Mouse (Mus musculus) CH12F3 (cell line): ENCODE data around the gene Prkce.

Experiments
- in situ Hi-C: fragments of 300-500 bp; cut with MboI; formaldehyde crosslinking; loops from 2 replicates; pipeline ENCODE4 v1.14.3; 2020; ENCODE audit warnings: low sequenced_read_pairs

The Prkce gene

DNA sequence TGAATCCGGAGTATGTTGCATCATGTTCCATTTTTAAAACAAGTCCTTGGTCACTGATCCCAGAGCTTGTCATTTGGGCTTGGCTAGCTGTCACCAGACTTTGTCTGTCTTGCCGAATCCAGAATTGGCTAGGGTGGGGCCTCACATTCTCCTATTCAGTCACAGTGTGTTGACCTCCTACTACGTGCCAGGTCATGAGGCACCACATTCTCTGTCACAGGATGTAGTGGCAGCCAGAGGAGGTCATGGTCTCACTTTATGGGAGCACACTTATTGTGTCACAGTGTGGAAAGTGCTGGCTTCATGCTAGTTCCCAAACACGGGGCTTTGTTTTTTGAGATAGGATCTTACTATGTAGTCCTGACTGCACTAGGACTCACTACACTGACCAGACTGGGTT, 333.8 kb downstream of the Prkce start:
- in situ Hi-C loops, result loop anchor here (25.0 kb wide), 1 partner anchor 1061 kb away; no protein-coding TSS in a partner anchor

DNA sequence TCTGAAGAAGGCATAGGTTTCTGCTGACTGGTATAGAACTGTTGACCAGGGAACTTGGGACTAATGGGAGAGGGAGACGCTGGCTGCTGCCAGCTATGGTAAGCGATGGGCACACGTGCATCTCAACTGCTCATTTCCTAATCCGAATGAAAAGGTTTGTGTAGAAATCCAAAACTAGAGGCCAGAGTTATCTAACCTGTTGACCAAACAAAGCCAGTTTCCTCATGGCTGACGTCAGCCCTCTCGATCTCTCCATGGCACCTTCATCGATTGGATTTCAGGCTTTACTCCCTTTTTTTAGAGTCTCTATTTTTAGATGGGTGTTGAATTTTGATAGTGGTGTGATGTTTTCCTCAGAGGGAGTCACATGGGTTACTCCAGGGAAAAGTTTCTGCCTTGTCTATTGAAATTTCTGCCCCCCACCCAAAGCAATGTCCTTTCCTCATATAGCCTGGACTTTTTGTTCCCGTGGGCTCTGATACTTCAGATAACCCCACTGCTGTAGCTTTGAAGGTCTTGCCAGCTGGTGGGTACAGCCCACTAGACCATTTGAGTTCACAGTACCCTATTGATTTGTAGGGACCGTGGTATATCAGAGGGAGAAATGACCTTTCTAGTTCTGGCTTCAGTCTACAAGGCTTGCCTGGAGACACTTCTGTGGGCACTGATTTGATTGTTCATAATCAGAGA, 335.8 kb downstream of the Prkce start:
- in situ Hi-C loops, result loop anchor here (25.0 kb wide), 1 partner anchor 1059 kb away; no protein-coding TSS in a partner anchor

GRCm38 (mm10) chr17:86505183-86505631, 337.6 kb downstream of the Prkce start, which contains the start of gene Gm10309:
TSS of gene Gm10309 (minus strand) at chr17:86505232.
- in situ Hi-C loops, result loop anchor here (25.0 kb wide), 1 partner anchor 1057 kb away; no protein-coding TSS in a partner anchor

GRCm38 (mm10) chr17:86506881-86507280, 339.3 kb downstream of the Prkce start:
- in situ Hi-C loops, result loop anchor here (25.0 kb wide), 1 partner anchor 1055 kb away; no protein-coding TSS in a partner anchor

- in situ Hi-C loops, result loop anchor here (25.0 kb wide), 1 partner anchor 1055 kb away; no protein-coding TSS in a partner anchor
Observed at GRCm38 (mm10) chr17:86507342-86508211, 340.0 kb downstream of the Prkce start.

DNA sequence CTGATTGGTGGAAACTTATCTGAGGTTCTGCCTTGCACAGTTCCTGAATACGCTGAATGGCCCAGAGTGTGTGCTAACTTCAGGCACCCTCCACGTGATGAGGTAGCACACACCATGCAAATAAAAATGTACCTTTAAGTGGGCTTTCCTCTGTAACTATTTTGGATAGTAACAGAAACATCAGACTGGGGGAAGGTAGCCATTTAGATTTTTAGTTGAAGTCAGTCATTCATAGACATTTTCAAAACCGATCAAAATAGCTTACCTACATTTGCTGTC, 340.6 kb downstream of the Prkce start:
- in situ Hi-C loops, result loop anchor here (25.0 kb wide), 1 partner anchor 1054 kb away; no protein-coding TSS in a partner anchor

DNA sequence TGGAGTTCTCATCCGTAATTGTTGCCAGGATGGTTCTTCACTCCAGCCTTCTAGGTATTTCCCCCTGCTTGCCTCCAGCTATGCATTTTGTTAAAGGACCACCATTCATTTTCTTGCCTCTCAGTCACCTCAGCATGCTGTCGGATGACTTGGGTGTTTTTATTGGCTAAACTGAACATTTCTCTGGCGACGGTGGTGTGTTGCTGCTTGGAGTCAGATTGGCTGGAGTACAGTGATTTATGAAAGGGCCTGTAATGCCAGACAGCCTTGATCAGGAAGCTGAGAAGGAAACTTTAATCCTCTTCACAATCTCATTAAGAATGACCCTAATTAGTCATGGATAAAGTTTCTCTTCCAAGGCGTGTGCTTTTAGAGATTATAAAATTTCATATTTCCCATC, 342.3 kb downstream of the Prkce start:
- in situ Hi-C loops, result loop anchor here (25.0 kb wide), 1 partner anchor 1052 kb away; no protein-coding TSS in a partner anchor

- in situ Hi-C loops, result loop anchor here (25.0 kb wide), 1 partner anchor 1047 kb away; no protein-coding TSS in a partner anchor
Observed at GRCm38 (mm10) chr17:86514974-86515620, 347.5 kb downstream of the Prkce start.

DNA sequence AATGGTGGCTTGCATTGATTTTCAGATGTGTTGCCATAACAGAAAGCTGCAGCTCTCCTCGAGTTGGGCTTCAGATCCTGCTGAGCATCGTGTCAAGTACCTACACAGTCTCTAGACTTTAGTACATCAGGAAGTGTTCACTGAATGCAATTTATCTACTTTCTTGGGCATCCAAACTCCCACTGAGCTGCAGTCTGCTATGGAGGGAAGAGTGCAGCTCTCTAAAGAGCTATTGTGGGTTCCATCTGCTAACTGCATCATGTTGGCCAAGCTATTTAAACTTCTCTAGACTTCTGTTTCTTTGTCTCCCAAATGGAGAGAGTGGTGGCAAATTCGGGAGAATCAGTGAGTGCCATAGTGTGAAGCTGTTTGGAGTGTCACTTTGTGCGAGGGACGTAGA, 349.0 kb downstream of the Prkce start:
- in situ Hi-C loops, result loop anchor here (25.0 kb wide), 1 partner anchor 1046 kb away; no protein-coding TSS in a partner anchor

- in situ Hi-C loops, result loop anchor here (25.0 kb wide), 1 partner anchor 1044 kb away; no protein-coding TSS in a partner anchor
Observed at GRCm38 (mm10) chr17:86518604-86519003, 351.0 kb downstream of the Prkce start.

DNA sequence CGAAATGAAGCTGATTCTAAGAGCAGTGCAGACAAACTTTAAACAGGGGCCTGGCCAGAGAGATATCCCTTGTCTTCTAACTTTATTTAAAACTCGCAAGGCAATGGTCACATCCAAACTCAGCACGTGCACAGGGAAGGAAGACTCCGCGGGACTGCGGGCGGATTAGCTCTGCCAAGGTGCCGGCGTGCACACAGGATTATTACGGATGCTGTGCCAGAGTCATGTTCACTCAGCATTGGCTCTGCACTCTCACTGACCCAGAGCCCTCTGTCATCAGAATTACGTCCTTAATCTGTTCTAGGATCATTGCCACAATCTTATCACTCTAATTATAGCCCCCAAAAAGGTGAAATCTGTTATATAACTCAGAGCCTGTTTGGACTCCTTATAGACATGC, 353.7 kb downstream of the Prkce start:
- in situ Hi-C loops, result loop anchor here (25.0 kb wide), 1 partner anchor 1041 kb away; no protein-coding TSS in a partner anchor

DNA sequence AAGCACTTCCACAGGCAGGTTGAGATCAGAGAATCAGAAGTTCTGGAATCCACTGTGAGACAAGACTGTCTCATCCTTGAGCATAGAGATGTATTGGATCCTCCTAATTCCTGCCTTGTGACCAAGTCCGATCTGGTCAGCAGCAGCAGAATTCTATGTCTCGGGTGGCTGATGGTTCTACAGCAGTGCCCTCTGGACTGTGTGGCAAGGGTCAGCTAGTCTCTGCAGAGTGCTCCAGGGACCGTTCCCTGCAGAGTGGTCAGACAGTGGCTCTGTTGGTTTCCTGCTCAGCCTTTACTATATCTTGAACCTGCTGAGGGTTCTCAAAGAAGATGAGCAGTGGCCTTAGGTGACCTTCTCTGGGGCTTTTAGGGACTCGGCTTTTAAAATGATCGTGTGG, 355.1 kb downstream of the Prkce start:
- in situ Hi-C loops, result loop anchor here (25.0 kb wide), 1 partner anchor 1040 kb away; no protein-coding TSS in a partner anchor

- in situ Hi-C loops, result loop anchor here (25.0 kb wide), 1 partner anchor 1039 kb away; no protein-coding TSS in a partner anchor
Observed at GRCm38 (mm10) chr17:86523374-86523773, 355.8 kb downstream of the Prkce start.

DNA sequence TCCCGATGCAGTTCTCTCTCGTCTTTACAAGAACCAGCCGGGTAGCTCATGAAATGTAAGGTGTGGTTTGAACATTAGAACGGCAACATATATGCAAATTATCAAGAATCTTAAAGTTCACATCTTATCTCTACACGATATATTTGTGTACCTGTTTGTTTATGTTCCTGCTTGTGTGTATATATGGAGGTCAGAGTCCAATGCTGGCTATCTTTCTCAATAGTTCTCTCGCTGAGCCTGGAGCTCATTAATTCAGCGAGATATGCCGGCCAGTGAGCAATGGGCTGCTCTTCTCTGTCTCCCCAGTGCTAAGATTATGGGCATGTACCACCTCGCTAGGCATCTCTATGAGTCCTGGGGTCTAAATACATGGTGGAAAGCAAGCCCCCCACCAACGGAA, 356.3 kb downstream of the Prkce start:
- in situ Hi-C loops, result loop anchor here (25.0 kb wide), 1 partner anchor 1038 kb away; no protein-coding TSS in a partner anchor

DNA sequence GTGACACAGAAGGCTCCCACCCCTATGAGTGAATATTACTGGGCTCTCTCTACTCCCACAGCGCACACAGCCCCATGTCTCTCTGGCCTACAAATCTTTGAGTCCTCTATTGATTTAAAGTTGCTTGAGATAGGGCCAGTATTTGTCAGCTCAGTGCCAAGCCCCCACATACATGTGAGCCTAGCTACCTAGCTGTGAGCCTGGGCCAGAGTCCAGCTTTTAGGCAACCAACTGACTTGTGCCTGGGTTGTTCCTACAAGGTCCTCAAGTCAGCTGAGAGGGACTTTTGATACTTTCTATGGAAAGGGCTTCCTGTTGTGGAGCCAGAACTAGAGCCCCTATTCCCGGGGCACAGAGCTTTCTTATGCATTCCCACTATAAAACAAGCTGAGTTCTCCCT, 357.5 kb downstream of the Prkce start:
- in situ Hi-C loops, result no loop called here

- in situ Hi-C loops, result no loop called here
Observed at GRCm38 (mm10) chr17:86526016-86526415, 358.4 kb downstream of the Prkce start.

GRCm38 (mm10) chr17:86527298-86527697, 359.7 kb downstream of the Prkce start:
- in situ Hi-C loops, result no loop called here

GRCm38 (mm10) chr17:86529003-86529402, 361.4 kb downstream of the Prkce start:
- in situ Hi-C loops, result no loop called here

GRCm38 (mm10) chr17:86529411-86529810, 361.8 kb downstream of the Prkce start:
- in situ Hi-C loops, result no loop called here

DNA sequence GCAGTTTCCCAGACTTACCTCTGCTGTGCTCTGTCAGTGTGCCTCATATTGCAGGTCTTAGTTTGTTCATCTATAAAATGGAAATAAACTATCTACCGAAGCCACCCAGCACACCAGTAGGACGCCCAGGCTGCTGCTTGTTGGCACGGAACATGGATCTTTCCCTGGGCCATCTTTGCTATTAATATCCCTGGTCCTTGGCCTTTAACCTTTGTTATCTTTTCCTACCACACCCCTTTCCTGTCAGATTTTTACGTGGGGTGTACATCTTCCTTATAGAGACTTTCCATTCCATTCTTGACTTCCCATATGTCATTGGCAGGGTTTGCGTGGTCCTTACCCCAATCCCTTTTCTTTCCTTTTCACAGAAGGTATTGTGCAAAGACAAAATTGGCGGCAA, 363.6 kb downstream of the Prkce start:
- in situ Hi-C loops, result no loop called here
